Mouse (Mus musculus): ENCODE data around the gene Alppl2.

The Alppl2 gene

GRCm38 (mm10) chr1:87050072-87050471, 39.7 kb downstream of the Alppl2 start:
- DNase-seq (ENCODE audit: low spot score): no peak

GRCm38 (mm10) chr1:87041814-87042438, 47.8 kb downstream of the Alppl2 start:
- DNase-seq (ENCODE audit: low spot score): peak; percentile 64

DNA sequence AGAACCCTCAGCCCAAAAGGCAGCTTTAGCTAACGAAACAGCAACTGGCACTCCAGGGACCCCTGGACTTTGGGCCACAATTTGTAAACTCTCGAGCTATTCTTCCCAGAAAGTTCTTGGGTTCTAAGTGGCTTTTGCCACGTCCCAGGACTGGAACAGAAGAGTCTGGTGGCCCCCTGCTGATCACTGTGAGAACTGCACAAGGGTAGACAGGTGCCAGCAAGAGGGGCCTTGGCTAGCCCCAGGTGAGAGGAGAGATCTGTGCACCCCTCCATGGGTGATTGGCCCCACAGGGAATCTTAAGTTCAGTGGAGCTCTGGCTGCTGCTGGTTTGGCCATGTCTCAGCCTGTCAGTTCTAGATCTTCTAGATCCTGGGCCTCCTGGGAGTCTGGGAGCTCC, 48.6 kb downstream of the Alppl2 start:
- peak; percentile 59 for DNase-seq (ENCODE audit: low spot score)

GRCm38 (mm10) chr1:87038477-87039070, 51.2 kb downstream of the Alppl2 start:
- no peak for DNase-seq (ENCODE audit: low spot score)

Data from lung, postnatal 25 days (tissue).